Mouse (Mus musculus): Measurements from ENCODE around the gene Ptms. TPM values are rescaled to one million over a fixed set of nuclear protein-coding genes. Genes with fewer than 3 reads are reported as not detected.

The Ptms gene
- total RNA-seq, 2 experiments from 2014 or later, result 21.8 to 31.3 TPM

GRCm38 (mm10) chr6:124931525-124932313 lies 11.8 kb upstream of the Ptms start:
- peak; percentile 16 for ATAC-seq (replicated peaks; ENCODE audit: low FRiP score, poor library complexity, severe bottlenecking)

- ATAC-seq (replicated peaks; ENCODE audit: low FRiP score, poor library complexity, severe bottlenecking), result peak; percentile 89
These were observed 11.0 kb upstream of the Ptms start, which contains the start of gene Mlf2 for GRCm38 (mm10) chr6:124930754-124931524. TSS of gene Mlf2 (plus strand) at chr6:124931386.

GRCm38 (mm10) chr6:124930231-124930630 lies 10.3 kb upstream of the Ptms start:
- ATAC-seq (replicated peaks; ENCODE audit: low FRiP score, poor library complexity, severe bottlenecking), result peak; percentile 28; the same call in 1 of the 2 replicates

- no peak for ATAC-seq (replicated peaks; ENCODE audit: low FRiP score, poor library complexity, severe bottlenecking)
These were observed 6.0 kb upstream of the Ptms start for GRCm38 (mm10) chr6:124925941-124926340.

- ATAC-seq (replicated peaks; ENCODE audit: low FRiP score, poor library complexity, severe bottlenecking), result no peak
These were observed 5.4 kb upstream of the Ptms start for GRCm38 (mm10) chr6:124925173-124925793.

GRCm38 (mm10) chr6:124921539-124921938 lies 1.6 kb upstream of the Ptms start:
- no peak for ATAC-seq (replicated peaks; ENCODE audit: low FRiP score, poor library complexity, severe bottlenecking)

GRCm38 (mm10) chr6:124920318-124921085 lies 599 bp upstream of the Ptms start:
- no peak for ATAC-seq (replicated peaks; ENCODE audit: low FRiP score, poor library complexity, severe bottlenecking)

GRCm38 (mm10) chr6:124918890-124919627 lies 844 bp downstream of the Ptms start:
- no peak for ATAC-seq (replicated peaks; ENCODE audit: low FRiP score, poor library complexity, severe bottlenecking)

GRCm38 (mm10) chr6:124918331-124918690 lies 1.6 kb downstream of the Ptms start:
- no peak for ATAC-seq (replicated peaks; ENCODE audit: low FRiP score, poor library complexity, severe bottlenecking)

GRCm38 (mm10) chr6:124917518-124918330 lies 2.2 kb downstream of the Ptms start:
- no peak for ATAC-seq (replicated peaks; ENCODE audit: low FRiP score, poor library complexity, severe bottlenecking)

GRCm38 (mm10) chr6:124916695-124917517 lies 3.0 kb downstream of the Ptms start:
- peak; percentile 83 for ATAC-seq (replicated peaks; ENCODE audit: low FRiP score, poor library complexity, severe bottlenecking)

- no peak for ATAC-seq (replicated peaks; ENCODE audit: low FRiP score, poor library complexity, severe bottlenecking)
These were observed 3.8 kb downstream of the Ptms start for GRCm38 (mm10) chr6:124915942-124916694.

GRCm38 (mm10) chr6:124915160-124915941 lies 4.6 kb downstream of the Ptms start:
- no peak for ATAC-seq (replicated peaks; ENCODE audit: low FRiP score, poor library complexity, severe bottlenecking)

GRCm38 (mm10) chr6:124914511-124914910 lies 5.4 kb downstream of the Ptms start:
- ATAC-seq (replicated peaks; ENCODE audit: low FRiP score, poor library complexity, severe bottlenecking), result no peak

- ATAC-seq (replicated peaks; ENCODE audit: low FRiP score, poor library complexity, severe bottlenecking), result no peak
These were observed 6.1 kb downstream of the Ptms start for GRCm38 (mm10) chr6:124913721-124914285.

- no peak for ATAC-seq (replicated peaks; ENCODE audit: low FRiP score, poor library complexity, severe bottlenecking)
These were observed 6.7 kb downstream of the Ptms start for GRCm38 (mm10) chr6:124913214-124913613.

Measured in erythroblast, adult 5-6 weeks (primary cell).